In the genomic region with DNA sequence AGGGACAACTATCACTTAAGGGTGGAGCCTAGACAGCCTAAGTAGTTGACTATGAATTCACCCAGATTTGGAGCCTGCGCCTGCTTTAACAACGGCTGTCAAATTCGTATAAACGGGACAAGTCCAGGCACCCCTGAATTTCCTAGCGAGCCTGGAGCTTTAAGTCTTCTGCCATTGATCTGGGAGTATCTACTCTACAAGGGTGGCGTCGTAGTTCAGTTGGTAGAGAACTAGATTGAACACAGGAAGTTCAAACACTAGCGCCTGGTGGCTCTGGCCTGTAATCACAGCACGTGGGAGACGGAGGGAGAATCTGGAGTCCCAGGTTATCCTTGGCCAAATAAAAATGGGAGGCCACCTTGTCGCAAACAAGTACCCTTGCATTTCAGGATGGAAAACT, we compare ENCODE assay signal across 8 mouse cellular contexts. TPM values are rescaled to one million over a fixed set of nuclear protein-coding genes. Genes with fewer than 3 reads are reported as not detected.
DNase-seq lines count a peak whose midpoint lies in the region; ATAC-seq and TF ChIP-seq lines count a peak whose summit lies in the region.

No protein-coding gene starts in this region.

- intact Hi-C loops in gastrocnemius, adult 2 months (cut with DNase I) = no loop called here

- peak overlapping the region; percentile 73; the same call in 1 of the 2 replicates for H3K9ac ChIP-seq in forebrain, postnatal 0 days
- H3K9ac ChIP-seq in liver, embryonic 16.5 days (ENCODE audit: low read depth, low read length) = 0 out of 2 replicates have a peak overlapping the region, but pooled peaks have one; percentile 9
- H3K9ac ChIP-seq in stomach, embryonic 16.5 days (ENCODE audit: low read length) = peak overlapping the region; percentile 56

- H3K9me3 ChIP-seq in E14TG2a.4 (ENCODE audit: low read length) = no peaks in the 10 kb centered on the region
- H3K9me3 ChIP-seq in forebrain, postnatal 0 days (ENCODE audit: low read length) = no peaks in the 10 kb centered on the region
- no peaks in the 10 kb centered on the region for H3K9me3 ChIP-seq in liver, embryonic 16.5 days (replicated peaks; ENCODE audit: control insufficient read depth, low read length)
- H3K9me3 ChIP-seq in stomach, embryonic 16.5 days (replicated peaks; ENCODE audit: control insufficient read depth, low read length) = no peaks in the 10 kb centered on the region

- H3K36me3 ChIP-seq in E14TG2a.4 (ENCODE audit: insufficient read depth, low read length) = no peaks in the 10 kb centered on the region
- H3K36me3 ChIP-seq in forebrain, postnatal 0 days (ENCODE audit: insufficient read depth) = no peaks in the 10 kb centered on the region
- no peaks in the 10 kb centered on the region for H3K36me3 ChIP-seq in liver, embryonic 16.5 days (ENCODE audit: control insufficient read depth, insufficient read depth)
- no peaks in the 10 kb centered on the region for H3K36me3 ChIP-seq in stomach, embryonic 16.5 days (ENCODE audit: control insufficient read depth, insufficient read depth, low read length)

- peaks cover 45% of the 10 kb centered on the region for H3K4me1 ChIP-seq in E14TG2a.4 (replicated peaks; ENCODE audit: low read depth, low read length)
- 0 out of 2 replicates have a peak, but pooled peaks cover 4% of the 10 kb centered on the region for H3K4me1 ChIP-seq in forebrain, postnatal 0 days (ENCODE audit: insufficient read depth)
- H3K4me1 ChIP-seq in liver, embryonic 16.5 days (ENCODE audit: control insufficient read depth, low read depth, low read length) = peaks cover 10% of the 10 kb centered on the region
- H3K4me1 ChIP-seq in stomach, embryonic 16.5 days (ENCODE audit: control insufficient read depth, insufficient read depth, low read length) = peaks cover 13% of the 10 kb centered on the region

- WGBS in forebrain, postnatal 0 days = 70% methylated on average over 11 of the region's 11 CpGs
- 43% methylated on average over 11 of the region's 11 CpGs for WGBS in liver, embryonic 16.5 days (ENCODE audit: insufficient replicate concordance)
- WGBS in stomach, embryonic 16.5 days = 55% methylated on average over 11 of the region's 11 CpGs

- peak overlapping the region; percentile 96 for H3K4me2 ChIP-seq in forebrain, postnatal 0 days (ENCODE audit: low read depth)
- peak overlapping the region; percentile 81 for H3K4me2 ChIP-seq in liver, embryonic 16.5 days (ENCODE audit: low read depth, low read length)
- peak overlapping the region; percentile 96 for H3K4me2 ChIP-seq in stomach, embryonic 16.5 days (ENCODE audit: low read depth, low read length)

- peak overlapping the region; percentile 95 for H3K27ac ChIP-seq in gastrocnemius, adult 2 months
- H3K27ac ChIP-seq in forebrain, postnatal 0 days (ENCODE audit: low read depth, low read length) = no peak overlapping the region
- no peak overlapping the region for H3K27ac ChIP-seq in liver, embryonic 16.5 days (ENCODE audit: low read length)
- H3K27ac ChIP-seq in stomach, embryonic 16.5 days (ENCODE audit: low read length) = peak overlapping the region; percentile 26; the same call in 1 of the 2 replicates

- ATAC-seq in forebrain, postnatal 0 days = no peak
- no peak for ATAC-seq in liver, embryonic 16.5 days (ENCODE audit: low read depth)
- no peak for ATAC-seq in stomach, embryonic 16.5 days (ENCODE audit: insufficient read depth, low FRiP score)

- peak overlapping the region; percentile 83 for H3K4me3 ChIP-seq in gastrocnemius, adult 2 months
- peak overlapping the region; percentile 87 for H3K4me3 ChIP-seq in E14TG2a.4 (replicated peaks; ENCODE audit: low read length)
- H3K4me3 ChIP-seq in forebrain, postnatal 0 days (ENCODE audit: low read depth, low read length) = peak overlapping the region; percentile 73
- H3K4me3 ChIP-seq in liver, embryonic 16.5 days (ENCODE audit: low read depth, low read length) = peak overlapping the region; percentile 74
- H3K4me3 ChIP-seq in stomach, embryonic 16.5 days (replicated peaks; ENCODE audit: low read length) = peak overlapping the region; percentile 74

- DNase-seq in gastrocnemius, adult 2 months = no peak
- DNase-seq in gastrocnemius, adult 18-20 months (ENCODE audit: low spot score) = no peak
- no peak for DNase-seq in forebrain, postnatal 0 days
- no peak for DNase-seq in layer of hippocampus, postnatal 10 days (ENCODE audit: low spot score in 2 of 2)
- no peak for DNase-seq in gastrocnemius, adult 8-10 months (ENCODE audit: low spot score in 2 of 2)

- H3K27me3 ChIP-seq in E14TG2a.4 (ENCODE audit: insufficient read depth, low read length) = peaks cover 14% of the 10 kb centered on the region
- no peaks in the 10 kb centered on the region for H3K27me3 ChIP-seq in forebrain, postnatal 0 days (ENCODE audit: insufficient read depth, low read length)
- no peaks in the 10 kb centered on the region for H3K27me3 ChIP-seq in liver, embryonic 16.5 days (ENCODE audit: control insufficient read depth, insufficient read depth, low read depth, low read length)
- no peaks in the 10 kb centered on the region for H3K27me3 ChIP-seq in stomach, embryonic 16.5 days (ENCODE audit: control insufficient read depth, insufficient read depth, low read length)

- no peak for TF ChIP-seq CTCF in gastrocnemius, adult 2 months (IDR thresholded peaks at IDR 0.05)
- TF ChIP-seq CTCF in E14TG2a.4 (conservative IDR thresholded peaks at IDR 0.05; ENCODE audit: low read length) = no peak
- no peak for TF ChIP-seq CTCF in forebrain, postnatal 0 days (IDR thresholded peaks at IDR 0.05; ENCODE audit: low read depth)

RNA-seq across cellular contexts. Expression of gene Gpd1l, which starts 0.4 kb away (rescaled TPM):
- 10 to 100 TPM; 16.4 to 22.3 TPM for total RNA-seq in gastrocnemius, adult 2 months (2021)
- total RNA-seq in gastrocnemius, adult 18-20 months (2021) = 10 to 100 TPM; 19.0 to 19.2 TPM
- total RNA-seq in forebrain, postnatal 0 days (2014; rRNA removed) = 73.8 and 86.0 TPM in 2 replicates
- 45.1 and 47.0 TPM in 2 replicates for polyA plus RNA-seq in forebrain, postnatal 0 days (2015; fragmentation: Nextera tagmentation; extraction: Ambion mirVana)
- 6.0 and 6.4 TPM in 2 replicates for polyA plus RNA-seq in liver, embryonic 16.5 days (2015; fragmentation: Nextera tagmentation; extraction: Ambion mirVana)
- polyA plus RNA-seq in stomach, embryonic 16.5 days (2015; fragmentation: Nextera tagmentation; extraction: Ambion mirVana) = 18.7 and 20.2 TPM in 2 replicates
- 10 to 100 TPM; 84.6 to 89.3 TPM for total RNA-seq in layer of hippocampus, postnatal 10 days (2021)
- 10 to 100 TPM; 19.0 to 21.7 (median 20.8) TPM for total RNA-seq in gastrocnemius, adult 8-10 months (2022)

RNA-seq across cellular contexts. Expression of gene Osbpl10, which starts 44.1 kb away (rescaled TPM):
- 1 to 10 TPM; 2.0 to 3.7 TPM for total RNA-seq in gastrocnemius, adult 2 months (2021)
- 1 to 10 TPM; 3.1 to 4.1 TPM for total RNA-seq in gastrocnemius, adult 18-20 months (2021)
- 19.2 and 22.4 TPM in 2 replicates for total RNA-seq in forebrain, postnatal 0 days (2014; rRNA removed)
- 2.8 and 3.0 TPM in 2 replicates for polyA plus RNA-seq in forebrain, postnatal 0 days (2015; fragmentation: Nextera tagmentation; extraction: Ambion mirVana)
- 0.11 TPM in 1 of 2 replicates, not detected in the other for polyA plus RNA-seq in liver, embryonic 16.5 days (2015; fragmentation: Nextera tagmentation; extraction: Ambion mirVana)
- polyA plus RNA-seq in stomach, embryonic 16.5 days (2015; fragmentation: Nextera tagmentation; extraction: Ambion mirVana) = 0.95 and 1.4 TPM in 2 replicates
- total RNA-seq in layer of hippocampus, postnatal 10 days (2021) = 10 to 100 TPM; 29.3 to 31.8 TPM
- 1 to 10 TPM; 1.9 to 4.3 (median 3.1) TPM for total RNA-seq in gastrocnemius, adult 8-10 months (2022)

RNA-seq across cellular contexts. Expression of gene Rps27rt, which starts 48.3 kb away (rescaled TPM):
- total RNA-seq in gastrocnemius, adult 2 months (2021) = 10 to 100 TPM; 34.1 to 35.4 TPM
- total RNA-seq in gastrocnemius, adult 18-20 months (2021) = 10 to 100 TPM; 16.1 to 23.6 TPM
- 15.0 and 44.3 TPM in 2 replicates for total RNA-seq in forebrain, postnatal 0 days (2014; rRNA removed)
- polyA plus RNA-seq in forebrain, postnatal 0 days (2015; fragmentation: Nextera tagmentation; extraction: Ambion mirVana) = 292 and 386 TPM in 2 replicates
- polyA plus RNA-seq in liver, embryonic 16.5 days (2015; fragmentation: Nextera tagmentation; extraction: Ambion mirVana) = 96.9 and 142 TPM in 2 replicates
- polyA plus RNA-seq in stomach, embryonic 16.5 days (2015; fragmentation: Nextera tagmentation; extraction: Ambion mirVana) = 421 and 444 TPM in 2 replicates
- 10 to 100 TPM in 1 of 2 experiments, 1 to 10 TPM in 1; 5.7 to 13.2 TPM for total RNA-seq in layer of hippocampus, postnatal 10 days (2021)
- total RNA-seq in gastrocnemius, adult 8-10 months (2022) = 10 to 100 TPM; 10.3 to 22.0 (median 17.3) TPM

Comparison
In these comparisons a context has a peak if more than half of its experiments do, and no peak if none do; other contexts are left out.
1. H3K27ac ChIP-seq: peak in gastrocnemius, adult 2 months (single experiment) and stomach, embryonic 16.5 days (single experiment); none in forebrain, postnatal 0 days (single experiment) and liver, embryonic 16.5 days (single experiment).
2. H3K9ac ChIP-seq: peak in every context shown above with its lines; median percentile 73 in forebrain, postnatal 0 days; 56 in stomach, embryonic 16.5 days; 9 in liver, embryonic 16.5 days.
3. Peak in every context shown above with its lines, with median percentiles within 50 percentile points of each other: H3K4me3 ChIP-seq and H3K4me2 ChIP-seq.